Mouse (Mus musculus) intestine, embryonic 16.5 days (tissue): ENCODE results near the gene Slc27a1. TPM values are rescaled to one million over a fixed set of nuclear protein-coding genes. Genes with fewer than 3 reads are reported as not detected.

Experiments
- ATAC-seq: fragments of 200-750 bp; cut with Nextera tagmentation; 2 replicates; pipeline ENCODE4 v1.8.0; 2017; ENCODE audit warnings: moderate TSS enrichment, moderate library complexity
- H3K27ac ChIP-seq: fragments of 300-500 bp; sonication (generic); 2 replicates; pipeline ENCODE4 v1.5.1; 2014; ENCODE audit warnings: mild to moderate bottlenecking, low read length
- H3K27me3 ChIP-seq: fragments of 300-500 bp; sonication (generic); replicated peaks from 2 replicates; pipeline ENCODE4 v1.6.1; 2014; ENCODE audit warnings: low read length, control low read depth, mixed read lengths; ENCODE audit not compliant: control insufficient read depth, insufficient read depth
- H3K36me3 ChIP-seq: fragments of 300-500 bp; sonication (generic); 2 replicates; pipeline ENCODE4 v1.6.1; 2014; ENCODE audit warnings: low read length, control low read depth; ENCODE audit not compliant: control insufficient read depth, insufficient read depth
- H3K4me1 ChIP-seq: fragments of 300-500 bp; sonication (generic); 2 replicates; pipeline ENCODE4 v1.6.1; 2014; ENCODE audit warnings: low read length, control low read depth, mixed read lengths; ENCODE audit not compliant: control insufficient read depth, insufficient read depth
- H3K4me2 ChIP-seq: fragments of 300-500 bp; sonication (generic); 2 replicates; pipeline ENCODE4 v1.6.1; 2014; ENCODE audit warnings: low read depth, low read length, control low read depth
- H3K4me3 ChIP-seq: fragments of 300-500 bp; sonication (generic); 2 replicates; pipeline ENCODE4 v1.5.1; 2014; ENCODE audit warnings: mild to moderate bottlenecking, low read length
- H3K9ac ChIP-seq: fragments of 300-500 bp; sonication (generic); 2 replicates; pipeline ENCODE4 v1.6.1; 2014; ENCODE audit warnings: low read depth, low read length
- H3K9me3 ChIP-seq: fragments of 300-500 bp; sonication (generic); 2 replicates; pipeline ENCODE4 v1.6.1; 2016; ENCODE audit warnings: low read length, control low read depth; ENCODE audit not compliant: control insufficient read depth
- WGBS: fragments of 180-500 bp; shearing (Covaris S2); extraction: QIAGEN DNeasy Blood & Tissue Kit; methylation state at CpG from one replicate; pipeline ENCODE4 v1.1.7; 2014; 5-methylcytosine and 5-hydroxymethylcytosine counted together
- polyA plus RNA-seq: library from polyadenylated mRNA; unstranded; fragments of >200 nt; fragmentation: Nextera tagmentation; extraction: Ambion mirVana; gene quantifications from 2 replicates; pipeline ENCODE4 v1.2.1, GENCODE M21; 2015

The Slc27a1 gene
- polyA plus RNA-seq, 1 experiment from 2014 or later: 24.3 TPM

DNA sequence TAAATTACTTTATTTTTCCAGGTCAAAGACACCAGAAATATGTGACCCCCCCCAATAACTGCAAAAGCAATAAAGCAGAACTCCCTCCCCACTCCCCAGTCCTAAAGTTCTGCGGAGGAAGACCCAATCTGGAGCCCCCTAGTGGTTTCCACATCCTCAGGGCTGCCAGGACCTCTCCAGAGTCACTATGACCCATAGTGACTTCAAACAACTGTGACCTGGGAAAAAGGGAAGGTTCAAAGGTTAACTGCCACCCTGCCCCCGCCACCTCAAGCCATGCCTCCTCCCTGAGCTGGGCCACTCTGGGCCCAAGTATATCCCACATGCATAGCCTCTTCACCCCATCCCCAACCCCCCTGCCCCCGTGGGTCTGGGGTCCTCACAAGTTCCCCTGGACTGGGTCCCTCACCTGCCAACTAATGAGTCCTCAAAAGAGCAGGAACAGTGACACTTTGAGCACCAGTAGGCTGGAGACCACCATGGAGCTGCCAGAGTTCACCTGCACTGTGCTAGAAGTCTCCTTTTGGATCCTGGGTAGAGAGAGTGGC lies 34.3 kb upstream of the Slc27a1 start:
- Histone ChIP-seq H3K4me2 (no peak overlapping the region), H3K4me3 (no peak overlapping the region), H3K9ac (no peak overlapping the region), H3K9me3 (no peaks in the 10 kb centered on the region), H3K4me1 (peaks cover 12% of the 10 kb centered on the region), H3K27me3 (no peaks in the 10 kb centered on the region), H3K36me3 (no peaks in the 10 kb centered on the region), H3K27ac (no peak overlapping the region)
- no peak for ATAC-seq
- WGBS: 41% methylated on average over 3 of the region's 3 CpGs

DNA sequence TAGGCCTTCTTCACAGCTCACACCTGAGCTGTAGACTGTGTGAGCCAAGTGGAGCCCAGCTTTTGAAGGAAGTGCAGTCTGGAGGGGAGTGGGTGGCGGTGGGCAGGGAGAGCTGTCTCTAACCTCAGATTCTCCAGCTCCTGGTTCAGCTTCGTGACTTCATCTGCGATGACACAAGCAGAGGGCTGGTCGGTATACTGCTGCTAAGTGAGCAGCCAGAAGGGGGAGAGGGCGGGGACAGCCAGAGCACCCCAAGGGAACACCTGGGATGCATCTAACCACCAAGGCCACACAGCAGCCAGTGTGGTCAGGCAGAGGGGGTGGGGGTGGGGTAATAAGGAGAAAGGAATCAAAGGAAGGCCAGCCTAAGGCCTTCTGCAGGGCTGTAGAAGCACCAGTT lies 33.0 kb upstream of the Slc27a1 start:
- H3K4me3 ChIP-seq: no peak overlapping the region
- WGBS: 59% methylated on average over 5 of the region's 5 CpGs
- no peaks in the 10 kb centered on the region for H3K27me3 ChIP-seq
- H3K4me2 ChIP-seq: no peak overlapping the region
- no peak overlapping the region for H3K9ac ChIP-seq
- ATAC-seq: no peak
- no peaks in the 10 kb centered on the region for H3K9me3 ChIP-seq
- no peak overlapping the region for H3K27ac ChIP-seq
- no peaks in the 10 kb centered on the region for H3K36me3 ChIP-seq
- H3K4me1 ChIP-seq: peaks cover 12% of the 10 kb centered on the region

DNA sequence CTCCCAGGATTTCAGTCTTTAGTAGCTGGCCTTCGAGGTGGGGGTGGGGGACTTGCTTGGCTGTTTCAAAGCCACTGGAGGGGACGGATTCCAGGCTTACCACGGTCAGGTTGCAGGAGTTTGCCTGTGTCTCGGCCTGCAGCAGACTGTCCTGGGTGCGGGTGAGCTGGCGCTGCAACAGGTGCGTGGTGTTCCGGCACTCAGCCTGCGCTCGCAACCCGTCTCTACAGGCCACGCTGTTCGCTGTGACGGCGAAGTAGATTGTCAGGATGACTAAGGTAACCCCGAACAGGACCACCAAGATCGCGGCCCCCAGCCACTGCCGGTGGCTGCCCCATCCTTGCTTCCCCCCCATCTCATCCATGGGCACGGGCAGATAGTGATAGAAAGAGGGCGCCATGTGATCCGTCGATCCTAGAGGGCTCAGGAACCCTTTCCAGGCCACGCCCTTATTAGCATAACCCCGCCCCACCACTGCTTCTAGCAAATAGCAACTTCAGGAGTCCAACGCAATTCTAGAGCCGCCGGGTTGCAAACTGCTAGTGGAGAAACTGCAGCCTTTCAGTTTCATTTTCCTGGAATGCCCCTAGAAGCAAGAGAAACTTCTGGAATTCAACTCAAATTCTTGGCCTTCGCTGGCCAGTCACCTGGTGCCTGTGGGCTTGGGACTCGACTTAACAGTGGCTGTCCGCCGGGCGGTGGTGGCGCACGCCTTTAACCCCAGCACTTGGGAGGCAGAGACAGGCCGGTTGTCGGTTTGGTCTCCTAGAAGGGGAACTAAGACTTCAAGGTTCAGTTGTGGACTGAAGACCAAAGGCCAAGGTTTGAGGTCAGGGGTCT lies 31.4 kb upstream of the Slc27a1 start, which contains the start of gene Bst2:
Bst2 (minus strand) TSS at position 429 of the 840 bp plus-strand sequence.
- H3K27ac ChIP-seq: peak within 1 kb of the TSS; percentile 72
- peaks cover 12% of the 10 kb centered on the region for H3K4me1 ChIP-seq
- H3K4me3 ChIP-seq: peak within 1 kb of the TSS; percentile 52
- H3K9ac ChIP-seq: peak within 1 kb of the TSS; percentile 73
- WGBS: 4% methylated on average over 37 of the region's 37 CpGs
- peak within 1 kb of the TSS; percentile 68 for H3K4me2 ChIP-seq
- no peaks in the 10 kb centered on the region for H3K36me3 ChIP-seq
- no peaks in the 10 kb centered on the region for H3K27me3 ChIP-seq
- peak; percentile 94 for ATAC-seq
- no peaks in the 10 kb centered on the region for H3K9me3 ChIP-seq

DNA sequence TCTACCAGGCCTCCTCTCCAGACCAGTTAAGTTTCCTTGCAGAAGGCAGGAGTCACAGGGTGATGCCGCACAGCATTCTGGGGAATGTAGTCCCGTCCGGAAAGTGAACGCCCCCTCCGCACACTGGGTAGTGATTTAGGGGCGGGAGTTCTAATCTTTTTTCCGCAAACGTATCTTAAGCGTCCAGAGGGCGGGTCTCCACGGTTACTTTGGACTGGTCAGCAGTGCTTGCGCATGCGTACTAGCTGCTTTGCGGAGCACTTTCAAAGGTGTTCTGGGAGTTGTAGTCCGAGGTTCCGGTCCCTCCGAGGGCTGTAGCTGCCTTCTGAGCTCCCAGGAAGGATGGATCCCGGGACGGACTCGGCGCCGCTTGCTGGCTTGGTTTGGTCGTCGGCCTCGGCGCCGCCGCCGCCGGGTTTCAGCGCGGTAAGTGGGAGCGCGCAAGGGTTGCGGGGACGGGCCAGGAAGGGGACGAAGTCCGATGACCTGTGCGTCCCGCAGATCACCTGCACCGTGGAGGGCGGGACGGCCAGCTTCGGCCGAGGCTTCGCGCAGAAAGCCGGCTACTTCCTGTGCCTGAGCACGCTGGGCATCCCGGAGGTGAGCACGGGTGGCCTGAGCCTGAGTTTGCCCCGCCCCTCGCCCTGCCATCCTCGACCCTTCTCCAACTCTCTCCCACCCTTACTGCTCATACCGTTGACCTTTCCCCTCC lies 25.9 kb upstream of the Slc27a1 start, which contains the start of gene Mvb12a:
Mvb12a (plus strand) TSS at position 291 of the 712 bp plus-strand sequence.
- peak within 1 kb of the TSS; percentile 88 for H3K4me2 ChIP-seq
- H3K27ac ChIP-seq: peak within 1 kb of the TSS; percentile 82
- no peaks in the 10 kb centered on the region for H3K9me3 ChIP-seq
- peak; percentile 95 for ATAC-seq
- H3K36me3 ChIP-seq: peaks cover 8% of the 10 kb centered on the region
- peaks cover 12% of the 10 kb centered on the region for H3K4me1 ChIP-seq
- peak within 1 kb of the TSS; percentile 82 for H3K4me3 ChIP-seq
- WGBS: under 1% methylated on average over 55 of the region's 55 CpGs
- peak within 1 kb of the TSS; percentile 79 for H3K9ac ChIP-seq
- no peaks in the 10 kb centered on the region for H3K27me3 ChIP-seq

DNA sequence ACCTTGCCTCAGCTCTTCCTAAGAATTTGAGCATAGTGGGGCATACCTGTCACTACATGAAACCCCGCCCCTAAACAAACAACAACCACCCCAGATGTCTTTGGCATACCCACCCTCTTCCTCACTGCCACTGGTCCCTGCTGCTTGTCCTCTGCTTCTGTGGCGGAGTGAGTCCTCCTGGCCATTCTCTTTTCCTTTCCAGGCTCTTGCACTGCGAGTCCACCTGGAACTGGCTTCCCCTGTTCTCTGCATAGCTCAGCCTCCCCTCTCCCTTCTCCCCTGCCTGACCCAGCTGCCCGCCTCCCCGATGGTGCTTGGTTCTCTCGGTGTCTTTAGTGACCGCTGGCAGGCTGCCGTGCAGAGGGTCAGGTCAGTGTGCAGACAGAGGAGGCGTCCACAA lies 24.9 kb upstream of the Slc27a1 start:
- H3K27me3 ChIP-seq: no peaks in the 10 kb centered on the region
- peaks cover 8% of the 10 kb centered on the region for H3K36me3 ChIP-seq
- peak overlapping the region; percentile 88 for H3K4me2 ChIP-seq
- H3K9ac ChIP-seq: peak overlapping the region; percentile 79
- no peak for ATAC-seq
- peak overlapping the region; percentile 82 for H3K4me3 ChIP-seq
- no peak overlapping the region for H3K27ac ChIP-seq
- WGBS: 80% methylated on average over 9 of the region's 9 CpGs
- H3K4me1 ChIP-seq: peaks cover 7% of the 10 kb centered on the region
- no peaks in the 10 kb centered on the region for H3K9me3 ChIP-seq

DNA sequence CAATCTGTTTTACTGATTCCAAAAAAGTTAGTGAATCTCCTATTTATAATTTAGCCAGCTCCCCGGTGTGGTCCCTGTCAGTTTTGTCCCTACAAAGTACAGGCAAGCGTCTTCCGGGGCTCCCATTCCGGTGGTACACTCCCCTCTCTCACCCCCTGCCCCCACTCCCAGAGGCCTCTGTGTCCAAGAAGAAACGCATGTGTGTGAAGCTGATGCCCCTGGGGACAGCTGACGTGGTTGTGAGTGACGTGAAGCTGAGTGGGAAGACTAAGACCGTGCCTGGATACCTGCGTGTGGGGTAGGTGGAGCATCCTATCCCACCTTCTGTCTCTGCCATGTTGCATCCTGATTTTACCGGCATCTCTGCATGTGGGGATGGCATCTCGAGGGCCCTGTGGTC lies 23.6 kb upstream of the Slc27a1 start:
- Histone ChIP-seq H3K4me3 (no peak overlapping the region), H3K4me2 (no peak overlapping the region), H3K36me3 (peaks cover 8% of the 10 kb centered on the region), H3K27me3 (no peaks in the 10 kb centered on the region), H3K9ac (no peak overlapping the region), H3K9me3 (no peaks in the 10 kb centered on the region), H3K4me1 (peaks cover 7% of the 10 kb centered on the region), H3K27ac (no peak overlapping the region)
- no peak for ATAC-seq
- 87% methylated on average over 11 of the region's 11 CpGs for WGBS

DNA sequence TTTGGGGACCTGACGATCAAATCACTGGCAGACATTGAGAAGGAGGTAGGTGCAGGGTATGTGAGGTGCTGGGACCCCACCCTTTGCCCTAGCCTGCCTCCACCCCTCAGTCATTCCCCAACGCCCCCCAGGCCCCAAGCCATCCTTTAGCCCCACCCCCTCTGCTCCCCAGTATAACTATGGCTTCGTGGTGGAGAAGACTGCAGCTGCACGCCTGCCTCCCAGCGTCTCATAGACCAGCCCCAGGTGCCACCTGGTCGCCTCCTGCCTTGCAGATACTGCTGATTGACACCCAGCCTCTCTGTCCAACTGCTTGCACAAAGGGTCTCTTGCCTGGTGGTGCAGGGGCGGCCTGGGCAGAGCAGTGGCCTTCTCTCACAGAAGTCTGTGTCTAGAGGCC lies 21.1 kb upstream of the Slc27a1 start:
- H3K9me3 ChIP-seq: no peaks in the 10 kb centered on the region
- H3K27ac ChIP-seq: no peak overlapping the region
- no peak for ATAC-seq
- no peak overlapping the region for H3K4me3 ChIP-seq
- H3K4me1 ChIP-seq: peaks cover 7% of the 10 kb centered on the region
- no peak overlapping the region for H3K9ac ChIP-seq
- no peaks in the 10 kb centered on the region for H3K27me3 ChIP-seq
- H3K36me3 ChIP-seq: peaks cover 8% of the 10 kb centered on the region
- H3K4me2 ChIP-seq: no peak overlapping the region
- WGBS: 80% methylated on average over 7 of the region's 7 CpGs

DNA sequence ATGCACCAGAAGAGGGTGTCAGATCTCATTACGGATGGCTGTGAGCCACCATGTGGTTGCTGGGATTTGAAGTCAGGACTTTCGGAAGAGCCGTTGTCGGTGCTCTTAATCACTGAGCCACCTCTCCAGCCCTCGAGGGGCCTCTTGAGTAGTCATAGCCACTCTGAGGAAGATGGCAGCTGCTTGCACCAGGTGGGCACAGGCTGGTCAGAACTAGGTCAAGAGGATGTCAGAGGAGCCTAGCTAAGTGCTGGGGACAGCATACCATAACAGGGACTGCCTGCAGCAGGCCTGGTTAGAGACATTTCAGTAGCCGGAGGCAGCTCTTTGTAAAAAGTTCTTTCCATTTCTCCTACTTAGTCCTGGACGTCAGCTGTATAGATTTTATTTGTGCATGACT lies 17.9 kb upstream of the Slc27a1 start:
- Histone ChIP-seq H3K4me3 (no peak overlapping the region), H3K27ac (no peak overlapping the region), H3K36me3 (peaks cover 2% of the 10 kb centered on the region), H3K4me2 (no peak overlapping the region), H3K4me1 (no peaks in the 10 kb centered on the region), H3K9ac (no peak overlapping the region), H3K9me3 (no peaks in the 10 kb centered on the region), H3K27me3 (0 out of 2 replicates have a peak, but pooled peaks cover 4% of the 10 kb centered on the region)
- no peak for ATAC-seq
- WGBS: 63% methylated on average over 7 of the region's 7 CpGs

DNA sequence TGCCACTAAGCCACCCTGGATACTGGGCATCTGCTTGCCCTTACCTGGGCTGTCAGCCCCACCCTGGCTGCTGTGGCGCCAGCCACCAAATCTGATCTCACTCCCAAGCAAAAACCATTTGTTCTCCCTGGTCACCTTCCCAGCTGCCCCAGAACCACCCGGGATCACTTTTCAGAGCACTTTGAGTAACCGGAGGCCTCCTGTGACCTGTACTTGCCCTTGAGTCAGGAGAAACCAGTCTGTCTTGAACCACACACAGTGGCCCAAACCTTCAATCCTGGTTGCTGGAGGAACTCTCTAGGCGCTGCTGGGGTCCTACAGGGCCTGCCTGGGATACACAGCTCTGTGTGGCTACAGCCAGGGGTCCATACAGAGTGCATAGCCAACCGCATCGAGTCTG lies 15.9 kb upstream of the Slc27a1 start:
- Histone ChIP-seq H3K4me1 (no peaks in the 10 kb centered on the region), H3K9me3 (no peaks in the 10 kb centered on the region), H3K36me3 (no peaks in the 10 kb centered on the region), H3K27ac (no peak overlapping the region), H3K4me3 (no peak overlapping the region), H3K27me3 (peaks cover 14% of the 10 kb centered on the region; the same call in 1 of the 2 replicates), H3K4me2 (no peak overlapping the region), H3K9ac (no peak overlapping the region)
- ATAC-seq: peak; percentile 41
- 55% methylated on average over 6 of the region's 6 CpGs for WGBS
